Mouse (Mus musculus) forebrain, embryonic 16.5 days (tissue): ENCODE results near the gene Ermard. TPM values are rescaled to one million over a fixed set of nuclear protein-coding genes. Genes with fewer than 3 reads are reported as not detected.

Experiments
- ATAC-seq: fragments of 200-750 bp; cut with Nextera tagmentation; 2 replicates; pipeline ENCODE4 v1.8.0; 2017; ENCODE audit warnings: mild to moderate bottlenecking, moderate library complexity
- H3K27ac ChIP-seq: fragments of 300-500 bp; sonication (generic); 2 replicates; pipeline ENCODE4 v1.5.1; 2014; ENCODE audit warnings: low read length, control low read depth
- H3K27me3 ChIP-seq: fragments of 300-500 bp; sonication (generic); replicated peaks from 2 replicates; pipeline ENCODE4 v1.6.1; 2014; ENCODE audit warnings: low read length; ENCODE audit not compliant: control insufficient read depth, insufficient read depth
- H3K36me3 ChIP-seq: fragments of 300-500 bp; sonication (generic); 2 replicates; pipeline ENCODE4 v1.6.1; 2014; ENCODE audit not compliant: control insufficient read depth, insufficient read depth
- H3K4me1 ChIP-seq: fragments of 300-500 bp; sonication (generic); replicated peaks from 2 replicates; pipeline ENCODE4 v1.6.1; 2014; ENCODE audit warnings: low read length; ENCODE audit not compliant: control insufficient read depth, insufficient read depth
- H3K4me2 ChIP-seq: fragments of 300-500 bp; sonication (generic); 2 replicates; pipeline ENCODE4 v1.6.1; 2014; ENCODE audit warnings: mild to moderate bottlenecking, low read length, control low read depth
- H3K4me3 ChIP-seq: fragments of 300-500 bp; sonication (generic); replicated peaks from 2 replicates; pipeline ENCODE4 v1.5.1; 2014; ENCODE audit warnings: mild to moderate bottlenecking, low read length, control low read depth
- H3K9ac ChIP-seq: fragments of 300-500 bp; sonication (generic); replicated peaks from 2 replicates; pipeline ENCODE4 v1.6.1; 2014; ENCODE audit warnings: low read depth, low read length, control low read depth
- H3K9me3 ChIP-seq: fragments of 300-500 bp; sonication (generic); 2 replicates; pipeline ENCODE4 v1.6.1; 2016; ENCODE audit warnings: low read length; ENCODE audit not compliant: control insufficient read depth
- WGBS: fragments of 180-500 bp; shearing (Covaris S2); extraction: QIAGEN DNeasy Blood & Tissue Kit; methylation state at CpG from one replicate; pipeline ENCODE4 v1.1.7; 2014; 5-methylcytosine and 5-hydroxymethylcytosine counted together
- polyA plus RNA-seq: library from polyadenylated mRNA; unstranded; fragments of >200 nt; fragmentation: Nextera tagmentation; extraction: Ambion mirVana; gene quantifications from 2 replicates; pipeline ENCODE4 v1.2.1, GENCODE M21; 2015

Ermard gene
- polyA plus RNA-seq, 1 experiment from 2014 or later, result 86.6 TPM

- no peak overlapping the region for H3K4me3 ChIP-seq
- 94% methylated on average over 2 of the region's 2 CpGs for WGBS
- H3K27ac ChIP-seq, result no peak overlapping the region
- no peak for ATAC-seq
- H3K4me1 ChIP-seq, result peaks cover 4% of the 10 kb centered on the region; the same call in 1 of the 2 replicates
- no peaks in the 10 kb centered on the region for H3K27me3 ChIP-seq
- H3K9ac ChIP-seq, result no peak overlapping the region
- no peaks in the 10 kb centered on the region for H3K36me3 ChIP-seq
- no peak overlapping the region for H3K4me2 ChIP-seq
- no peaks in the 10 kb centered on the region for H3K9me3 ChIP-seq
Observed at GRCm38 (mm10) chr17:15072211-15072610, 31.2 kb downstream of the Ermard start.

DNA sequence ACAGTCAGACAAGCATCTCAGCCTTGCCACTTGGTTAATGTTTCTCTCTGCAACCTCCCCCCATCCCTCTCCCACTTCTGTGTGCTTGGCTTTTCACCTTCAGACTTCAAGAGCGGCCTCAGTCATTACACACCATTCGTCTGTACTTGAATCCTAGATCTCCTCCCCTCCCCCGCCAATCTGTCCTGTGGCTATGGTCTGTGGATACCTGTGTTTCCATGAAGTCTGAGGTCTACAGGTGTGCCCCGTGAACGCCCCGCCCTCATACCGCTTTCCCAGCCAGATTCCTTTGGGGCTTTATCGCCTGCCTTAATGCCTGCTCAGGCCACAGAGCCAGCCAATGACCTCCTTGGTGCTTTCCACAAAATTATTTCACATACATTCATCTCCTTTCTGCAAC lies 34.0 kb downstream of the Ermard start:
- WGBS, result 84% methylated on average over 8 of the region's 8 CpGs
- H3K4me3 ChIP-seq, result no peak overlapping the region
- no peaks in the 10 kb centered on the region for H3K27me3 ChIP-seq
- H3K9me3 ChIP-seq, result no peaks in the 10 kb centered on the region
- H3K4me1 ChIP-seq, result no peaks in the 10 kb centered on the region
- H3K27ac ChIP-seq, result no peak overlapping the region
- no peak overlapping the region for H3K9ac ChIP-seq
- H3K4me2 ChIP-seq, result no peak overlapping the region
- ATAC-seq, result no peak
- H3K36me3 ChIP-seq, result no peaks in the 10 kb centered on the region

- 38% methylated on average over 2 of the region's 2 CpGs for WGBS
- ATAC-seq, result no peak
Observed at GRCm38 (mm10) chr17:15077536-15077935, 36.5 kb downstream of the Ermard start.

DNA sequence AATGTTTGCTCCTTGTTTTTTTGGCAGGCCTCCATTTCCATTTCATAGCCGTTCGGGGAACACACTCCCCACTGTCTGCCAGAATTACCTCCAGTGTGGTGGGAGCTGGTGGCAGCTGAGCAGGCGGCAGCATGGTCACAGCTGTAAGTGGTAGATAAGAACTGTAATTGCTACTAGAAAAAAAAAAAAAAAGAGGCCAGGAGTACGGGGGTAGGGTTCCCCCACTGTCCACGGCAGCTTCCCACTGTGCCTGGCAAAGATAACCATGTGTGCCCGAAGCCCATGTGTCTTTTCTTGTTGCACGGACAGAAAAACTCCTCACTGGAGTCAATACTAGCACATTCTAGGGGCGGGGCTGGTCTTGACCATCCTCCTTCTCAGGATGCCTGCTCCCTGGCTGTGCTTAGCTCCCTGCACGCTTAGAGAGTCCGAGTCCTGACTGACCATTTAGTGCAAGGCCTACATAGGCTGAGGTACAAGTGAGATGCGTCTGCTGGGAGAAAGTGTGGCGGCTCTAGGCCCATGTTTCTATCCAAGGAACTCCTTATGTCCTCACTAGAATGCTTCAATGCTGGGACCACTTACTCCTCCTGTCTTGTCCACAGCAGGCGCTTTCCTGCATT lies 43.3 kb downstream of the Ermard start:
- H3K4me2 ChIP-seq, result no peak overlapping the region
- H3K27ac ChIP-seq, result no peak overlapping the region
- WGBS, result 57% methylated on average over 13 of the region's 13 CpGs
- H3K9me3 ChIP-seq, result no peaks in the 10 kb centered on the region
- H3K4me1 ChIP-seq, result peaks cover 15% of the 10 kb centered on the region
- no peaks in the 10 kb centered on the region for H3K27me3 ChIP-seq
- no peak overlapping the region for H3K4me3 ChIP-seq
- H3K36me3 ChIP-seq, result no peaks in the 10 kb centered on the region
- no peak overlapping the region for H3K9ac ChIP-seq
- ATAC-seq, result no peak

More at GRCm38 (mm10) chr17:15077536-15077935, 36.5 kb downstream of the Ermard start:
- H3K36me3 ChIP-seq, result no peaks in the 10 kb centered on the region
- H3K9me3 ChIP-seq, result no peaks in the 10 kb centered on the region
- H3K27ac ChIP-seq, result no peak overlapping the region
- H3K4me3 ChIP-seq, result no peak overlapping the region
- H3K27me3 ChIP-seq, result no peaks in the 10 kb centered on the region
- no peak overlapping the region for H3K4me2 ChIP-seq
- no peaks in the 10 kb centered on the region for H3K4me1 ChIP-seq
- H3K9ac ChIP-seq, result no peak overlapping the region

- Histone ChIP-seq H3K4me3 (no peak overlapping the region), H3K4me1 (peaks cover 15% of the 10 kb centered on the region), H3K9ac (no peak overlapping the region), H3K27ac (no peak overlapping the region), H3K36me3 (no peaks in the 10 kb centered on the region), H3K27me3 (no peaks in the 10 kb centered on the region), H3K4me2 (no peak overlapping the region), H3K9me3 (no peaks in the 10 kb centered on the region)
- whole genome bisulfite sequencing, result 91% methylated on average over 2 of the region's 2 CpGs
- ATAC-seq, result no peak
Observed at GRCm38 (mm10) chr17:15085006-15085405, 44.0 kb downstream of the Ermard start.

- H3K36me3 ChIP-seq, result no peaks in the 10 kb centered on the region
- H3K27ac ChIP-seq, result no peak overlapping the region
- no peak overlapping the region for H3K4me2 ChIP-seq
- ATAC-seq, result peak; percentile 45
- H3K9me3 ChIP-seq, result no peaks in the 10 kb centered on the region
- H3K27me3 ChIP-seq, result no peaks in the 10 kb centered on the region
- H3K4me3 ChIP-seq, result no peak overlapping the region
- H3K4me1 ChIP-seq, result peaks cover 15% of the 10 kb centered on the region
- H3K9ac ChIP-seq, result no peak overlapping the region
- WGBS, result 26% methylated on average over 2 of the region's 2 CpGs
Observed at GRCm38 (mm10) chr17:15088166-15088565, 47.2 kb downstream of the Ermard start.

DNA sequence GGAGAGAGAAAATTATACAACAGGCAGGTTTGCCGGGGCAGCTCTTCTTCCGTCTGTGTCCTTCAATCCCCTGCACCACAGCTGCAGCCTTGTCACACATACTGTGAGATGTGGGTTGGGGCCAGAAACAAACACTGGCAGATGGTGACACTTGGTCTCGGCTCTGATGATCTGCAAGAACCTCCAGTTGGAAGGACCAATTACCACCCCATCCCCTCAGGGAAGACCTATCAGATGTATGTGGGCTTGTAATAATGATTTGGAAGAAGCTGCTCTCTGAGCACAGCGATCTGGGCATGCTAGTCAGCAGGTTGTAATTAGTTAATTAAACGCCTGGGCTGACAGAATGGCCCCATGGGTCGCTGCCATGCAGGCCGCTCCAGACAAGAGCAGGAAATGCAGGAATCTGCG lies 47.6 kb downstream of the Ermard start:
- Histone ChIP-seq H3K27ac (peak overlapping the region; percentile 21; the same call in 1 of the 2 replicates), H3K36me3 (no peaks in the 10 kb centered on the region), H3K4me3 (no peak overlapping the region), H3K4me2 (peak overlapping the region; percentile 2; the same call in 1 of the 2 replicates), H3K9me3 (no peaks in the 10 kb centered on the region), H3K9ac (no peak overlapping the region), H3K27me3 (no peaks in the 10 kb centered on the region), H3K4me1 (peaks cover 18% of the 10 kb centered on the region)
- ATAC-seq, result peak; percentile 76
- WGBS, result 8% methylated on average over 8 of the region's 8 CpGs

DNA sequence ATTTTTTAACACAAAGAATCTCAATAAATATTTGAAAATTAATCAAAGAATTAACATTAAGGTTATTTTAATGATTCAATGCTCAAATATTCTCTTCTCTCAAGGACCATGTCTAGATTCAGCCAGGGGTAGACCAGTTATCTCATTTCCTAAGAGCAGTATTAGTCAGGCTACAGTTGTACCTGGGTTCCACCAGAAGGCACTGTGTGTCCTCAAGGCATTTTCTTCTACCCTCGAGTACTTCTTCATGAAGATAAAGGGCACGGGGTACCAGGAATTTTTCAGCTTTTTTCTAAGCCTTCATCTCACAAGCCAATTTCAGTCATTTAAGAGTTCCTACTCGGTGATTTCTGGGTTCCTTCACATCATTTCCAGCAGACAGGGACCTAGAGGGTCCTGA lies 50.7 kb downstream of the Ermard start:
- H3K27me3 ChIP-seq, result no peaks in the 10 kb centered on the region
- H3K4me2 ChIP-seq, result no peak overlapping the region
- H3K27ac ChIP-seq, result no peak overlapping the region
- H3K36me3 ChIP-seq, result no peaks in the 10 kb centered on the region
- peaks cover 12% of the 10 kb centered on the region for H3K4me1 ChIP-seq
- H3K4me3 ChIP-seq, result no peak overlapping the region
- no peak overlapping the region for H3K9ac ChIP-seq
- 86% methylated on average over 3 of the region's 3 CpGs for WGBS
- ATAC-seq, result no peak
- H3K9me3 ChIP-seq, result no peaks in the 10 kb centered on the region

GRCm38 (mm10) chr17:15093523-15093922 lies 52.5 kb downstream of the Ermard start:
- H3K27ac ChIP-seq, result no peak overlapping the region
- H3K27me3 ChIP-seq, result no peaks in the 10 kb centered on the region
- H3K36me3 ChIP-seq, result no peaks in the 10 kb centered on the region
- H3K4me2 ChIP-seq, result no peak overlapping the region
- H3K9me3 ChIP-seq, result no peaks in the 10 kb centered on the region
- H3K4me1 ChIP-seq, result peaks cover 8% of the 10 kb centered on the region
- no peak overlapping the region for H3K4me3 ChIP-seq
- no peak for ATAC-seq
- 41% methylated on average over 3 of the region's 3 CpGs for WGBS
- H3K9ac ChIP-seq, result no peak overlapping the region

GRCm38 (mm10) chr17:15096853-15097252 lies 55.8 kb downstream of the Ermard start:
- 86% methylated on average over 6 of the region's 6 CpGs for WGBS
- H3K27ac ChIP-seq, result no peak overlapping the region

More at GRCm38 (mm10) chr17:15096853-15097252, 55.8 kb downstream of the Ermard start:
- Histone ChIP-seq H3K4me2 (no peak overlapping the region), H3K9me3 (no peaks in the 10 kb centered on the region), H3K4me1 (peaks cover 3% of the 10 kb centered on the region; the same call in 1 of the 2 replicates), H3K36me3 (no peaks in the 10 kb centered on the region), H3K4me3 (no peak overlapping the region), H3K9ac (no peak overlapping the region), H3K27me3 (no peaks in the 10 kb centered on the region)
- no peak for ATAC-seq
